ENCODE assay signal across 8 mouse cellular contexts in the genomic region with DNA sequence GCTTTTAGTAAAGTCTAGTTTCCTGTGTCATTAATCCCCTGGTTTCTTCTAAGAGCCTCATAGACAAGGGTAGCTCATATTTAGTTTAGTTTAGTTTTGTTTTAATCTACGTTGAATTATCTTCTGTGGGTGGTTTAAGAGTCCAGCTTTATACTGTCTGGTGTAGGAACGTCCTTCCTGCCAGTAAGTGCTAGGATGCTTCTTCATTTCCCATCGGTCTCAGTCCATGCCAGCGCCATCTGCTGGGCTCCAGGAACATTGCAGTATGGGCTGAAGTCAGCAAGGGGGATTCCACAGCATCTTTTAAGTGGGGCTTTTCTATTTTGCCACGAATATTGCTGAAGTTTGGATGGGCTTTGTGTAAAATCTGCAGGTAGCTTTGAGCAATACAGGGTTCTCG. TPM values are rescaled to one million over a fixed set of nuclear protein-coding genes. Genes with fewer than 3 reads are reported as not detected.
DNase-seq lines count a peak whose midpoint lies in the region; ATAC-seq and TF ChIP-seq lines count a peak whose summit lies in the region.

No protein-coding gene starts in this region.

- no peak for ATAC-seq in kidney, postnatal 0 days (replicated peaks; ENCODE audit: low FRiP score, low read depth)
- no peak for ATAC-seq in liver, embryonic 14.5 days (ENCODE audit: insufficient read depth)
- ATAC-seq in neural tube, embryonic 13.5 days (ENCODE audit: low read depth), result peak; percentile 53; the same call in 1 of the 2 replicates

- no peak for TF ChIP-seq POLR2A in cerebellum, adult 2 months (IDR thresholded peaks at IDR 0.05; ENCODE audit: borderline replicate concordance, insufficient read depth, low read length)

- no peaks in the 10 kb centered on the region for H3K27me3 ChIP-seq in cerebellum, adult 2 months (ENCODE audit: control insufficient read depth, insufficient read depth, low read length)
- H3K27me3 ChIP-seq in kidney, postnatal 0 days (ENCODE audit: insufficient read depth, low read length), result no peaks in the 10 kb centered on the region
- no peaks in the 10 kb centered on the region for H3K27me3 ChIP-seq in liver, embryonic 14.5 days (ENCODE audit: control insufficient read depth, insufficient read depth, low read length)
- H3K27me3 ChIP-seq in neural tube, embryonic 13.5 days, result no peaks in the 10 kb centered on the region

- H3K4me1 ChIP-seq in cerebellum, adult 2 months (ENCODE audit: control insufficient read depth, insufficient read depth, low read length), result no peaks in the 10 kb centered on the region
- H3K4me1 ChIP-seq in kidney, postnatal 0 days (replicated peaks; ENCODE audit: insufficient read depth, low read length), result no peaks in the 10 kb centered on the region
- H3K4me1 ChIP-seq in liver, embryonic 14.5 days (replicated peaks; ENCODE audit: control insufficient read depth in 2 of 2, insufficient read depth in 2 of 2, low read length in 1 of 2), result 0 out of 4 replicates have a peak, but pooled peaks cover 0 to 2% of the 10 kb centered on the region in 2 experiments
- no peaks in the 10 kb centered on the region; the same call in 1 of the 2 replicates for H3K4me1 ChIP-seq in neural tube, embryonic 13.5 days (replicated peaks)

- no peak overlapping the region for H3K4me2 ChIP-seq in kidney, postnatal 0 days (ENCODE audit: low read length)
- no peak overlapping the region for H3K4me2 ChIP-seq in liver, embryonic 14.5 days (ENCODE audit: low read depth)
- no peak overlapping the region for H3K4me2 ChIP-seq in neural tube, embryonic 13.5 days

- H3K36me3 ChIP-seq in kidney, postnatal 0 days (ENCODE audit: insufficient read depth, low read length), result no peaks in the 10 kb centered on the region
- H3K36me3 ChIP-seq in liver, embryonic 14.5 days (replicated peaks; ENCODE audit: control insufficient read depth, insufficient read depth, low read depth), result no peaks in the 10 kb centered on the region
- H3K36me3 ChIP-seq in neural tube, embryonic 13.5 days, result no peaks in the 10 kb centered on the region

- peak; percentile 24 for DNase-seq in heart, adult 8-10 months (ENCODE audit: low spot score)
- DNase-seq in heart, postnatal 25 days (ENCODE audit: low spot score), result no peak
- peak; percentile 20 to 53 for DNase-seq in cerebellum, adult 2 months
- peak; percentile 47 for DNase-seq in forelimb bud, embryonic 11.5 days (ENCODE audit: low read depth, low spot score)
- DNase-seq in kidney, postnatal 0 days (ENCODE audit: low spot score), result peak; percentile 77
- no peak for DNase-seq in liver, embryonic 14.5 days (ENCODE audit: low read depth in 3 of 3, low spot score in 3 of 3)
- DNase-seq in testis, postnatal 10 days (ENCODE audit: low spot score), result peak; percentile 72

- intact Hi-C loops in heart, postnatal 25 days (cut with DNase I), result loop anchor here (1.0 to 5.0 kb wide), 4 partner anchors 33 to 468 kb away; no protein-coding TSS in a partner anchor

- peak; percentile 82 for TF ChIP-seq CTCF in cerebellum, adult 2 months (IDR thresholded peaks at IDR 0.05; ENCODE audit: borderline replicate concordance, insufficient read depth, low read depth, low read length)
- peak; percentile 88 for TF ChIP-seq CTCF in kidney, postnatal 0 days (IDR thresholded peaks at IDR 0.05; ENCODE audit: low read depth)
- TF ChIP-seq CTCF in liver, embryonic 14.5 days (IDR thresholded peaks at IDR 0.05; ENCODE audit: low read depth), result peak; percentile 92

- 21% methylated on average over 6 of the region's 6 CpGs for WGBS in cerebellum, adult 2 months
- WGBS in kidney, postnatal 0 days, result 21% methylated on average over 6 of the region's 6 CpGs
- 24% methylated on average over 6 of the region's 6 CpGs for whole genome bisulfite sequencing in liver, embryonic 14.5 days (ENCODE audit: insufficient replicate concordance)
- WGBS in neural tube, embryonic 13.5 days, result 23% methylated on average over 6 of the region's 6 CpGs

- H3K4me3 ChIP-seq in cerebellum, adult 2 months (replicated peaks; ENCODE audit: insufficient read depth, low read depth, low read length), result no peak overlapping the region
- H3K4me3 ChIP-seq in kidney, postnatal 0 days (replicated peaks; ENCODE audit: low read depth, low read length), result no peak overlapping the region
- H3K4me3 ChIP-seq in liver, embryonic 14.5 days (ENCODE audit: insufficient read depth in 1 of 2, low read depth in 2 of 2, low read length in 2 of 2), result no peak overlapping the region
- no peak overlapping the region for H3K4me3 ChIP-seq in neural tube, embryonic 13.5 days

- H3K9me3 ChIP-seq in kidney, postnatal 0 days (replicated peaks; ENCODE audit: low read length), result no peaks in the 10 kb centered on the region
- H3K9me3 ChIP-seq in liver, embryonic 14.5 days (ENCODE audit: control insufficient read depth, low read length), result no peaks in the 10 kb centered on the region
- no peaks in the 10 kb centered on the region for H3K9me3 ChIP-seq in neural tube, embryonic 13.5 days

- no peak overlapping the region for H3K9ac ChIP-seq in kidney, postnatal 0 days (ENCODE audit: low read depth, low read length)
- no peak overlapping the region for H3K9ac ChIP-seq in liver, embryonic 14.5 days (replicated peaks)
- no peak overlapping the region for H3K9ac ChIP-seq in neural tube, embryonic 13.5 days

- no peak overlapping the region for H3K27ac ChIP-seq in cerebellum, adult 2 months (ENCODE audit: insufficient read depth, low read length)
- no peak overlapping the region for H3K27ac ChIP-seq in kidney, postnatal 0 days
- no peak overlapping the region for H3K27ac ChIP-seq in liver, embryonic 14.5 days
- no peak overlapping the region for H3K27ac ChIP-seq in neural tube, embryonic 13.5 days (replicated peaks)

- no peak for TF ChIP-seq EP300 in liver, embryonic 14.5 days (IDR thresholded peaks at IDR 0.05; ENCODE audit: low read depth)

RNA-seq across cellular contexts. Expression of gene Cdca7l, which starts 49.2 kb away (rescaled TPM):
- total RNA-seq in heart, adult 8-10 months (2022), result under 1 TPM in 3 of 4 experiments, not detected in 1; 0.25 to 0.43 (median 0.35) TPM
- under 1 TPM; 0.23 to 0.36 TPM for total RNA-seq in heart, postnatal 25 days (2021)
- polyA plus RNA-seq in cerebellum, adult 2 months (2012; rRNA removed), result 1.0 and 1.1 TPM in 2 replicates
- polyA plus RNA-seq in kidney, postnatal 0 days (2015; fragmentation: Nextera tagmentation; extraction: Ambion mirVana), result 34.8 and 41.4 TPM in 2 replicates
- 6.0 and 11.0 TPM in 2 replicates for polyA plus RNA-seq in liver, embryonic 14.5 days (2012; rRNA removed)
- polyA plus RNA-seq in liver, embryonic 14.5 days (2014; fragmentation: Nextera tagmentation; extraction: Ambion mirVana), result 15.9 and 18.8 TPM in 2 replicates
- 3.3 and 5.4 TPM in 2 replicates for polyA plus RNA-seq in neural tube, embryonic 13.5 days (2015; fragmentation: Nextera tagmentation; extraction: Ambion mirVana)

Comparison
In these comparisons a context has a peak if more than half of its experiments do, and no peak if none do; other contexts are left out.
1. DNase-seq: peak in heart, adult 8-10 months (single experiment), cerebellum, adult 2 months (2 of 2), forelimb bud, embryonic 11.5 days (single experiment), kidney, postnatal 0 days (single experiment) and testis, postnatal 10 days (single experiment); none in heart, postnatal 25 days (single experiment) and liver, embryonic 14.5 days (0 of 3).
2. Peak in every context shown above with its lines, with median percentiles within 50 percentile points of each other: CTCF ChIP-seq.